Mouse (Mus musculus) heart, adult 2 months (tissue): ENCODE results near the gene Vmn1r1.

Experiments
- CTCF ChIP-seq: fragments of 200-600 bp; IDR thresholded peaks from 2 replicates; pipeline ENCODE4 v1.8.1; 2022; ENCODE audit warnings: antibody characterized with exemption, mild to moderate bottlenecking, moderate library complexity
- EP300 ChIP-seq: fragments of 200-500 bp; IDR thresholded peaks from 2 replicates; pipeline ENCODE4 v1.6.1; 2011; ENCODE audit warnings: low read depth, low read length, control low read depth; ENCODE audit not compliant: insufficient read depth
- POLR2A ChIP-seq: fragments of 200-500 bp; IDR thresholded peaks from 2 replicates; pipeline ENCODE4 v1.6.1; 2011; ENCODE audit warnings: mild to moderate bottlenecking, low read depth, low read length, control low read depth; ENCODE audit not compliant: insufficient read depth

DNA sequence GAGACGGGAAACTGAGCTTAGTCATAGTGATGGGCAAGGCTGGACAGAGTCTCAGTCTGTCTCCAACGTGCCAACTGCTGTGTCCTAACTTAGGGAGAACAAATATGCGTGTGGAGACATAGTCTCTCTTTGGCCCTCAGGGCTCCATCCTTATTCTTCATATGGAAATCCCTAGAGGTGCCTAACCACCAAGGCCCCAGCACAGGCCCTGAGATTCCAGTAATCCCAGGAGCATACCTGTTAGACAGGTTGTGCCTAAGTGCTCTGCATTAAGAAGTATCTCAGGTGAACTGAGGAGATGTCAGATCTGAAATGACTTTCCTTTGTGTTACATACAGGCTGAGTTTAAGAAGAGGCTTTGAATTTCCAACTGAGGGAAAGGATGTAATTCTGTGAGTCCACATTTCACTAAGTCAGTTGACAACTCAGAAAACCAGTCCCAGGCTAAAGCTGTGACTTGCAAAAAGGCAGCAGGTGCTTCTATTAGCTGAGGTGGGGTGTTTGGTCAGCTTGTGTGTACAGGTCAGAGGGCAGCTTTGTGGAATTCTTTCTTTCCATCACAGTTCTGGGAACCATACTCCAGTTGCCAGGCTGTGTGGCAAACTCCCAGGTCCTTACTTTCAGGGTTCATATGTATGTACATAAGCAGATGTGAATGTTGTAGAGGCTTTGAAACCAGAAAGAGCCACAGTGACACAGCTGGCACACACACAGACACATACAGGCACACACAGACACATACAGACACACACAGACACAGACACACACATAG lies 25.6 kb upstream of the Vmn1r1 start:
- TF ChIP-seq CTCF (no peak), EP300 (no peak), POLR2A (no peak)
